Mouse (Mus musculus) lung, postnatal 36 days (tissue): Measurements from ENCODE around the gene Rtkn.

Experiments
- DNase-seq: peaks from one replicate; pipeline ENCODE4 v3.0.0; 2022; ENCODE audit warnings: mixed read lengths

The Rtkn gene

GRCm38 (mm10) chr6:83179390-83180117 lies 44.3 kb downstream of the Rtkn start:
- DNase-seq, result peak; percentile 17

GRCm38 (mm10) chr6:83180605-83181004 lies 45.3 kb downstream of the Rtkn start:
- DNase-seq, result no peak

GRCm38 (mm10) chr6:83184858-83185435 lies 49.7 kb downstream of the Rtkn start:
- DNase-seq, result peak; percentile 15

GRCm38 (mm10) chr6:83185895-83186861 lies 50.9 kb downstream of the Rtkn start:
- DNase-seq, result peak; percentile 69

GRCm38 (mm10) chr6:83186946-83187345 lies 51.7 kb downstream of the Rtkn start:
- no peak for DNase-seq

GRCm38 (mm10) chr6:83193571-83193970 lies 58.3 kb downstream of the Rtkn start:
- no peak for DNase-seq

- DNase-seq, result peak; percentile 24
Observed at GRCm38 (mm10) chr6:83197345-83198004, 62.2 kb downstream of the Rtkn start.
